Mouse (Mus musculus): ENCODE results near the gene Itm2c. TPM values are rescaled to one million over a fixed set of nuclear protein-coding genes. Genes with fewer than 3 reads are reported as not detected.

The Itm2c gene
- polyA plus RNA-seq (2021; fragmentation: Nextera tagmentation) = 590 and 674 TPM in 2 replicates
- long read RNA-seq, experiment 1, transcript Itm2c-201 (6 exons, 2,230 nt) = major isoform, 728 of 927 reads
- long read RNA-seq, experiment 1, transcript Itm2c-202 (3 exons, 768 nt) = minor isoform, 12 of 927 reads
- long read RNA-seq, experiment 1, partial matches to known transcripts = 165 of 927 reads
- long read RNA-seq, experiment 1, other reads (novel, unspliced or antisense) = 22 of 927 reads
- long read RNA-seq, experiment 2, transcript Itm2c-202 (3 exons, 768 nt) = minor isoform, 6 of 4,861 reads
- long read RNA-seq, experiment 2, transcript Itm2c-201 (6 exons, 2,230 nt) = major isoform, 4,709 of 4,861 reads
- long read RNA-seq, experiment 2, partial matches to known transcripts = 65 of 4,861 reads
- long read RNA-seq, experiment 2, other reads (novel, unspliced or antisense) = 80 of 4,861 reads

GRCm38 (mm10) chr1:85894231-85894747 lies at the start of gene Itm2c:
Itm2c (plus strand) TSS chr1:85894281.

GRCm38 (mm10) chr1:85928057-85928687 lies 34.1 kb downstream of the Itm2c start, which contains the start of gene 4933407L21Rik:
4933407L21Rik (plus strand) TSS chr1:85928483.

Other genes starting within 250 kb of the Itm2c start
- gene Sp100, start 244.3 kb upstream of the Itm2c start, polyA plus RNA-seq (2021; fragmentation: Nextera tagmentation) = 1.9 and 2.5 TPM in 2 replicates
- 0.20 and 0.44 TPM in 2 replicates for gene A630001G21Rik, start 115.6 kb upstream of the Itm2c start, polyA plus RNA-seq (2021; fragmentation: Nextera tagmentation)
- gene Cab39, start 100.8 kb upstream of the Itm2c start, polyA plus RNA-seq (2021; fragmentation: Nextera tagmentation) = 16.5 and 16.9 TPM in 2 replicates
- gene 4933407L21Rik, start 34.2 kb downstream of the Itm2c start, polyA plus RNA-seq (2021; fragmentation: Nextera tagmentation) = 4.4 and 5.0 TPM in 2 replicates
- gene Gpr55, start 66.7 kb downstream of the Itm2c start, polyA plus RNA-seq (2021; fragmentation: Nextera tagmentation) = 0.05 and 0.10 TPM in 2 replicates
- gene Spata3, start 122.5 kb downstream of the Itm2c start, polyA plus RNA-seq (2021; fragmentation: Nextera tagmentation) = 1.9 and 2.6 TPM in 2 replicates
- gene 2810459M11Rik, start 151.6 kb downstream of the Itm2c start, polyA plus RNA-seq (2021; fragmentation: Nextera tagmentation) = 5.7 and 7.9 TPM in 2 replicates
- gene Psmd1, start 170.1 kb downstream of the Itm2c start, polyA plus RNA-seq (2021; fragmentation: Nextera tagmentation) = 97.0 and 101 TPM in 2 replicates
- 0.06 TPM in 1 of 2 replicates, not detected in the other for gene Htr2b, start 217.7 kb downstream of the Itm2c start, polyA plus RNA-seq (2021; fragmentation: Nextera tagmentation)
- gene Gm21972, start 239.4 kb downstream of the Itm2c start, polyA plus RNA-seq (2021; fragmentation: Nextera tagmentation) = 0.35 and 0.90 TPM in 2 replicates